ENCODE assay signal across 26 mouse cellular contexts in genomic region chr3:121916802-121917532, GRCm38 (mm10). TPM values are rescaled to one million over a fixed set of nuclear protein-coding genes. Genes with fewer than 3 reads are reported as not detected.
DNase-seq lines count a peak whose midpoint lies in the region; ATAC-seq and TF ChIP-seq lines count a peak whose summit lies in the region.
"Had no signal": no experiment of that assay in that cellular context is flagged by ENCODE, and none has a peak within 500 bp of the region (broad histone marks: within the 10 kb centered on the region; RNA-seq: fewer than 3 reads in every experiment).

No protein-coding gene starts in this region.

- peak overlapping the region; percentile 89 for H3K27ac ChIP-seq in gastrocnemius, adult 2 months
- H3K27ac ChIP-seq in lung, postnatal 0 days (ENCODE audit: low read length) = peak overlapping the region; percentile 62
- peak overlapping the region; percentile 78 for H3K27ac ChIP-seq in liver, embryonic 13.5 days
- H3K27ac ChIP-seq in intestine, embryonic 15.5 days = no peak overlapping the region
- H3K27ac ChIP-seq: embryonic facial prominence, embryonic 15.5 days; forebrain, embryonic 10.5 days; hindbrain, embryonic 14.5 days; limb, embryonic 13.5 days; lung, embryonic 15.5 days; macrophage; midbrain, embryonic 12.5 days; neural tube, embryonic 15.5 days had no signal

- no peak for ATAC-seq in lung, postnatal 0 days
- peak; percentile 94 for ATAC-seq in liver, embryonic 13.5 days (ENCODE audit: low read depth)
- peak; percentile 84 for ATAC-seq in megakaryocyte-erythroid progenitor cell, adult 5-6 weeks (replicated peaks; ENCODE audit: low FRiP score, low TSS enrichment, poor library complexity, severe bottlenecking)
- ATAC-seq in intestine, embryonic 15.5 days = no peak
- ATAC-seq: forebrain, embryonic 16.5 days; inflammation-experienced regulatory T-cells, adult 6 months; Patski had no signal

- intact Hi-C loops in gastrocnemius, adult 2 months (cut with DNase I) = no loop called here

- H3K4me3 ChIP-seq in gastrocnemius, adult 2 months = no peak overlapping the region
- H3K4me3 ChIP-seq in lung, postnatal 0 days (ENCODE audit: low read depth, low read length) = no peak overlapping the region
- no peak overlapping the region for H3K4me3 ChIP-seq in liver, embryonic 13.5 days (replicated peaks)
- no peak overlapping the region for H3K4me3 ChIP-seq in intestine, embryonic 15.5 days (replicated peaks)
- H3K4me3 ChIP-seq: embryonic facial prominence, embryonic 15.5 days; forebrain, embryonic 10.5 days; limb, embryonic 13.5 days; lung, embryonic 15.5 days; midbrain, embryonic 12.5 days; neural tube, embryonic 15.5 days had no signal

- no peaks in the 10 kb centered on the region for H3K27me3 ChIP-seq in lung, postnatal 0 days (replicated peaks; ENCODE audit: insufficient read depth, low read length)
- H3K27me3 ChIP-seq in liver, embryonic 13.5 days = no peaks in the 10 kb centered on the region
- H3K27me3 ChIP-seq in intestine, embryonic 15.5 days (replicated peaks) = no peaks in the 10 kb centered on the region
- H3K27me3 ChIP-seq: embryonic facial prominence, embryonic 15.5 days; limb, embryonic 13.5 days; lung, embryonic 15.5 days; midbrain, embryonic 12.5 days; neural tube, embryonic 15.5 days; Patski had no signal

- H3K9me3 ChIP-seq in lung, postnatal 0 days (ENCODE audit: low read length) = no peaks in the 10 kb centered on the region
- no peaks in the 10 kb centered on the region for H3K9me3 ChIP-seq in liver, embryonic 13.5 days (replicated peaks)
- no peaks in the 10 kb centered on the region for H3K9me3 ChIP-seq in intestine, embryonic 15.5 days
- H3K9me3 ChIP-seq: embryonic facial prominence, embryonic 15.5 days; forebrain, embryonic 10.5 days; limb, embryonic 13.5 days; lung, embryonic 15.5 days; midbrain, embryonic 12.5 days; neural tube, embryonic 15.5 days had no signal

- no peak overlapping the region for H3K4me2 ChIP-seq in lung, postnatal 0 days (replicated peaks; ENCODE audit: low read depth, low read length)
- H3K4me2 ChIP-seq in liver, embryonic 13.5 days = peak overlapping the region; percentile 48
- no peak overlapping the region for H3K4me2 ChIP-seq in intestine, embryonic 15.5 days (replicated peaks)
- H3K4me2 ChIP-seq: embryonic facial prominence, embryonic 15.5 days; hindbrain, embryonic 14.5 days; limb, embryonic 13.5 days; lung, embryonic 15.5 days; midbrain, embryonic 12.5 days; neural tube, embryonic 15.5 days had no signal

- TF ChIP-seq CTCF in gastrocnemius, adult 2 months (IDR thresholded peaks at IDR 0.05) = no peak
- TF ChIP-seq CTCF in lung, postnatal 0 days (IDR thresholded peaks at IDR 0.05) = no peak

- H3K9ac ChIP-seq in lung, postnatal 0 days (replicated peaks; ENCODE audit: low read depth) = no peak overlapping the region
- no peak overlapping the region for H3K9ac ChIP-seq in liver, embryonic 13.5 days
- H3K9ac ChIP-seq in intestine, embryonic 15.5 days = no peak overlapping the region
- H3K9ac ChIP-seq: embryonic facial prominence, embryonic 15.5 days; hindbrain, embryonic 14.5 days; limb, embryonic 13.5 days; lung, embryonic 15.5 days; midbrain, embryonic 12.5 days; neural tube, embryonic 15.5 days had no signal

- 66% methylated on average over 5 of the region's 5 CpGs for WGBS in lung, postnatal 0 days
- 26% methylated on average over 5 of the region's 5 CpGs for WGBS in liver, embryonic 13.5 days (ENCODE audit: insufficient replicate concordance)
- 83% methylated on average over 5 of the region's 5 CpGs for WGBS in intestine, embryonic 15.5 days

- H3K36me3 ChIP-seq in lung, postnatal 0 days (ENCODE audit: insufficient read depth, low read length) = no peaks in the 10 kb centered on the region
- H3K36me3 ChIP-seq in liver, embryonic 13.5 days = no peaks in the 10 kb centered on the region
- no peaks in the 10 kb centered on the region for H3K36me3 ChIP-seq in intestine, embryonic 15.5 days
- H3K36me3 ChIP-seq: embryonic facial prominence, embryonic 15.5 days; forebrain, embryonic 10.5 days; limb, embryonic 13.5 days; lung, embryonic 15.5 days; midbrain, embryonic 12.5 days; neural tube, embryonic 15.5 days had no signal

- H3K4me1 ChIP-seq in lung, postnatal 0 days (ENCODE audit: insufficient read depth, low read depth, low read length) = no peaks in the 10 kb centered on the region; the same call in 1 of the 2 replicates
- peaks cover 26% of the 10 kb centered on the region for H3K4me1 ChIP-seq in liver, embryonic 13.5 days (replicated peaks)
- H3K4me1 ChIP-seq in intestine, embryonic 15.5 days (replicated peaks) = no peaks in the 10 kb centered on the region
- H3K4me1 ChIP-seq: midbrain, embryonic 12.5 days had no signal

- no peak for DNase-seq in gastrocnemius, adult 2 months
- no peak for DNase-seq in gastrocnemius, postnatal 25 days
- no peak for DNase-seq in lung, postnatal 0 days (ENCODE audit: low spot score)
- no peak for DNase-seq in lung, adult 18-20 months
- peak; percentile 45 for DNase-seq in liver, embryonic 13.5 days
- DNase-seq in Muller cell, postnatal 12 days (ENCODE audit: inconsistent ontology term) = no peak
- DNase-seq: cerebellum, adult 8-10 months; gastrocnemius, postnatal 14 days; kidney, adult 9 months; kidney, postnatal 14 days; right cerebral cortex, adult 18-20 months; right cerebral cortex, postnatal 4 days; thymus, postnatal 36 days had no signal

- no peak for TF ChIP-seq EP300 in lung, postnatal 0 days (IDR thresholded peaks at IDR 0.05)

RNA-seq across cellular contexts. Expression of gene Arhgap29, which starts 35.4 kb away (rescaled TPM):
- 10 to 100 TPM; 14.0 to 15.6 TPM for total RNA-seq in gastrocnemius, adult 2 months (2021)
- total RNA-seq in gastrocnemius, postnatal 25 days (2021) = 10 to 100 TPM; 18.3 to 19.1 TPM
- polyA plus RNA-seq in lung, postnatal 0 days (2015; fragmentation: Nextera tagmentation; extraction: Ambion mirVana) = 56.8 and 67.2 TPM in 2 replicates
- polyA plus RNA-seq in liver, embryonic 13.5 days (2015; fragmentation: Nextera tagmentation; extraction: Ambion mirVana) = 5.2 and 6.6 TPM in 2 replicates
- total RNA-seq in megakaryocyte-erythroid progenitor cell, adult 5-6 weeks (2014; fragmentation: Nextera tagmentation) = 7.1 TPM in 1 of 2 replicates, not detected in the other
- total RNA-seq in megakaryocyte-erythroid progenitor cell, adult 5-6 weeks (2017) = 1.1 and 1.8 TPM in 2 replicates
- 31.5 and 40.1 TPM in 2 replicates for polyA plus RNA-seq in intestine, embryonic 15.5 days (2015; fragmentation: Nextera tagmentation; extraction: Ambion mirVana)

Comparison
In these comparisons a context has a peak if more than half of its experiments do, and no peak if none do; other contexts are left out.
1. ATAC-seq: peak in liver, embryonic 13.5 days (single experiment) and megakaryocyte-erythroid progenitor cell, adult 5-6 weeks (single experiment); none in lung, postnatal 0 days (single experiment) and intestine, embryonic 15.5 days (single experiment).